ENCODE assay signal across 22 mouse cellular contexts in the genomic region with DNA sequence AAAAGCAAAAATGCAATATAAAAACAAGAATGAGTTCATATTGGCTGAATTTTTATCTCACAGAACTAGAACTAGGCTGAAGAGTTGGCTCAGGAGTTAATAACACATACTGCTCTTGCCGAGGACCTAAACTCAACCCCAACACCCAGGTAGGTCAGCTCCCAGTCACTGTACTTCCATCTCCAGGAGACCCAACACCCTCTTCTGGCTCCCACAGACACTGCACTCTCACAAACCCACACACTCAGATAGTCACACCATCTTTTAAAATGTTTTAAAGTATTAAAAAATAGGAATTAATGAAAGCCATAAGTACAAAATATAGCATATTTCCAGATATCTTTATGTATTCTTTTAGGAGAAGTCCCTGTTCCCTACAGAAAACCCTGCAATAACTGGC. TPM values are rescaled to one million over a fixed set of nuclear protein-coding genes. Genes with fewer than 3 reads are reported as not detected.
DNase-seq lines count a peak whose midpoint lies in the region; TF ChIP-seq lines count a peak whose summit lies in the region.
"Had no signal": no experiment of that assay in that cellular context is flagged by ENCODE, and none has a peak within 500 bp of the region (broad histone marks: within the 10 kb centered on the region; RNA-seq: fewer than 3 reads in every experiment).

No protein-coding gene starts in this region.

- peak; percentile 12; the same call in 1 of the 2 replicates for TF ChIP-seq CTCF in gastrocnemius, adult 2 months (IDR thresholded peaks at IDR 0.05)
- peak; percentile 28; the same call in 1 of the 2 replicates for TF ChIP-seq CTCF in layer of hippocampus, adult 2 months (conservative IDR thresholded peaks at IDR 0.05)
- 0 out of 2 replicates have a peak, but pooled peaks have one; percentile 1 for TF ChIP-seq CTCF in cortical plate, adult 2 months (IDR thresholded peaks at IDR 0.05; ENCODE audit: extremely low read depth, insufficient read depth, low read length)

- no peak for TF ChIP-seq POLR2A in cortical plate, adult 2 months (IDR thresholded peaks at IDR 0.05; ENCODE audit: extremely low read depth, insufficient read depth, low read length)

- H3K4me1 ChIP-seq in cortical plate, adult 2 months (ENCODE audit: control insufficient read depth, insufficient read depth, low read length), result peaks cover 4% of the 10 kb centered on the region; the same call in 1 of the 2 replicates

- H3K4me3 ChIP-seq in gastrocnemius, adult 2 months, result no peak overlapping the region
- H3K4me3 ChIP-seq in layer of hippocampus, adult 2 months, result no peak overlapping the region
- no peak overlapping the region for H3K4me3 ChIP-seq in cortical plate, adult 2 months (ENCODE audit: insufficient read depth, low read length)
- H3K4me3 ChIP-seq: forebrain, embryonic 15.5 days; heart, embryonic 10.5 days; limb, embryonic 12.5 days; liver, embryonic 13.5 days had no signal

- intact Hi-C loops in gastrocnemius, adult 2 months (cut with DNase I), result no loop called here
- intact Hi-C loops in left cerebral cortex, postnatal 36 days (cut with DNase I), result no loop called here

- DNase-seq in gastrocnemius, adult 2 months, result no peak
- DNase-seq in gastrocnemius, postnatal 4 days (ENCODE audit: low spot score in 2 of 2), result no peak
- no peak for DNase-seq in layer of hippocampus, adult 2 months (ENCODE audit: low spot score in 2 of 2)
- DNase-seq in layer of hippocampus, adult 18-20 months (ENCODE audit: low spot score in 2 of 2), result no peak
- DNase-seq in 416B (ENCODE audit: low read depth), result peak; percentile 41
- no peak for DNase-seq in left cerebral cortex, postnatal 36 days (ENCODE audit: low spot score in 2 of 2)
- DNase-seq: adrenal gland, postnatal 25 days; B cell, adult 2 months; cerebellum, adult 8-10 months; cerebellum, postnatal 36 days; gastrocnemius, postnatal 14 days; heart, postnatal 4 days; kidney, adult 9 months; liver, embryonic 13.5 days; retina, postnatal 1 day; right cerebral cortex, postnatal 25 days; thymus, postnatal 14 days had no signal

- H3K27ac ChIP-seq in gastrocnemius, adult 2 months, result peak overlapping the region; percentile 98
- no peak overlapping the region for H3K27ac ChIP-seq in layer of hippocampus, adult 2 months
- no peak overlapping the region for H3K27ac ChIP-seq in cortical plate, adult 2 months (ENCODE audit: insufficient read depth, low read length)
- H3K27ac ChIP-seq: forebrain, embryonic 15.5 days; heart, embryonic 10.5 days; hindbrain, embryonic 14.5 days; limb, embryonic 12.5 days; liver, embryonic 13.5 days had no signal

RNA-seq across cellular contexts. Expression of a gene that starts 4.2 kb away (rescaled TPM):
- 10 to 100 TPM; 23.2 to 23.8 TPM for total RNA-seq in gastrocnemius, adult 2 months (2021)
- total RNA-seq in gastrocnemius, postnatal 4 days (2021), result 10 to 100 TPM; 21.1 to 25.2 TPM
- total RNA-seq in layer of hippocampus, adult 2 months (2021), result 10 to 100 TPM; 20.3 TPM
- 10 to 100 TPM; 20.7 to 24.3 TPM for total RNA-seq in layer of hippocampus, adult 18-20 months (2021)
- polyA plus RNA-seq in cortical plate, adult 2 months (2012; rRNA removed), result 7.9 and 8.0 TPM in 2 replicates
- 10 to 100 TPM; 11.8 to 16.1 TPM for total RNA-seq in left cerebral cortex, postnatal 36 days (2021)

RNA-seq across cellular contexts. Expression of a gene that starts 49.9 kb away (rescaled TPM):
- 100 to 1,000 TPM; 186 to 398 TPM for total RNA-seq in gastrocnemius, adult 2 months (2021)
- total RNA-seq in gastrocnemius, postnatal 4 days (2021), result 100 to 1,000 TPM; 436 to 457 TPM
- total RNA-seq in layer of hippocampus, adult 2 months (2021), result 10 to 100 TPM; 31.7 to 33.0 TPM
- 10 to 100 TPM; 34.1 to 36.2 TPM for total RNA-seq in layer of hippocampus, adult 18-20 months (2021)
- polyA plus RNA-seq in cortical plate, adult 2 months (2012; rRNA removed), result 30.0 and 31.8 TPM in 2 replicates
- 10 to 100 TPM; 30.0 to 33.0 TPM for total RNA-seq in left cerebral cortex, postnatal 36 days (2021)

Comparison
In these comparisons a context has a peak if more than half of its experiments do, and no peak if none do; other contexts are left out.
1. RNA of a gene that starts 49.9 kb away (total RNA-seq): 436 to 457 TPM in gastrocnemius, postnatal 4 days and 186 to 398 TPM in gastrocnemius, adult 2 months; 34.1 to 36.2 TPM in layer of hippocampus, adult 18-20 months, 30.0 to 33.0 TPM in left cerebral cortex, postnatal 36 days and 31.7 to 33.0 TPM in layer of hippocampus, adult 2 months; every median in the first group is over 4 times any median in the second.
2. Peak in every context shown above with its lines, with median percentiles within 50 percentile points of each other: CTCF ChIP-seq.